Mouse (Mus musculus) mesoderm, embryonic 11.5 days (tissue): ENCODE measurements at regions not wholly inside any gene's neighbourhood (a gene's known extent, or its start where the extent isn't known, plus 50 kb on each side); places are given as distances from the start of the nearest gene placed in this dataset.
"Not testable (repeated sequence)": the region's sequence is repeated elsewhere in the genome, so short reads cannot be mapped to it uniquely, and the experiment has no call there.

Experiments
- DNase-seq: peaks from one replicate; pipeline ENCODE4 v3.0.0-alpha.2; 2012; ENCODE audit warnings: low read depth, low spot score

- no peak for DNase-seq
These were observed 52.0 kb upstream of the Trpm1 start for GRCm38 (mm10) chr7:64101679-64102078.

GRCm38 (mm10) chr7:64099606-64100005 lies 54.0 kb upstream of the Trpm1 start:
- DNase-seq = no peak

- DNase-seq = no peak
These were observed 63.6 kb upstream of the Trpm1 start for GRCm38 (mm10) chr7:64090067-64090466.

- DNase-seq = no peak
These were observed 64.6 kb upstream of the Trpm1 start for GRCm38 (mm10) chr7:64089034-64089433.

GRCm38 (mm10) chr7:64083978-64084377 lies 69.7 kb upstream of the Trpm1 start:
- not testable (repeated sequence) for DNase-seq

GRCm38 (mm10) chr7:64082651-64083050 lies 71.0 kb upstream of the Trpm1 start:
- no peak for DNase-seq

- no peak for DNase-seq
These were observed 71.4 kb upstream of the Trpm1 start for GRCm38 (mm10) chr7:64082201-64082600.

- DNase-seq = no peak
These were observed 72.0 kb upstream of the Trpm1 start for GRCm38 (mm10) chr7:64081618-64082017.

GRCm38 (mm10) chr7:64081019-64081418 lies 72.6 kb upstream of the Trpm1 start:
- DNase-seq = no peak

- DNase-seq = no peak
These were observed 74.3 kb upstream of the Trpm1 start for GRCm38 (mm10) chr7:64079301-64079700.

- DNase-seq = no peak
These were observed 75.0 kb upstream of the Trpm1 start for GRCm38 (mm10) chr7:64078646-64079045.

- no peak for DNase-seq
These were observed 76.1 kb upstream of the Trpm1 start for GRCm38 (mm10) chr7:64077526-64077925.

- DNase-seq = no peak
These were observed 76.8 kb upstream of the Trpm1 start for GRCm38 (mm10) chr7:64076764-64077360.

GRCm38 (mm10) chr7:64075696-64076313 lies 77.8 kb upstream of the Trpm1 start:
- DNase-seq = no peak

- DNase-seq = no peak
These were observed 78.9 kb upstream of the Trpm1 start for GRCm38 (mm10) chr7:64074661-64075234.

- no peak for DNase-seq
These were observed 79.4 kb upstream of the Trpm1 start for GRCm38 (mm10) chr7:64074186-64074585.

- no peak for DNase-seq
These were observed 79.9 kb upstream of the Trpm1 start for GRCm38 (mm10) chr7:64073781-64074180.

- DNase-seq = no peak
These were observed 82.7 kb upstream of the Trpm1 start for GRCm38 (mm10) chr7:64070930-64071329.

- no peak for DNase-seq
These were observed 87.9 kb upstream of the Trpm1 start for GRCm38 (mm10) chr7:64065529-64066247.

- DNase-seq = no peak
These were observed 89.0 kb upstream of the Trpm1 start for GRCm38 (mm10) chr7:64064460-64065241.

GRCm38 (mm10) chr7:64061170-64061569 lies 92.5 kb upstream of the Trpm1 start:
- DNase-seq = no peak

- DNase-seq = no peak
These were observed 93.1 kb upstream of the Trpm1 start for GRCm38 (mm10) chr7:64060582-64060981.
